Mouse (Mus musculus) neural tube, embryonic 12.5 days (tissue): ENCODE results near the gene Fndc3a. TPM values are rescaled to one million over a fixed set of nuclear protein-coding genes. Genes with fewer than 3 reads are reported as not detected.

Experiments used
- ATAC-seq: fragments of 200-750 bp; cut with Nextera tagmentation; 2 replicates; pipeline ENCODE4 v1.8.0; 2017; ENCODE audit warnings: low read depth, mild to moderate bottlenecking, moderate TSS enrichment, moderate library complexity; ENCODE audit not compliant: low FRiP score
- H3K27ac ChIP-seq: fragments of 300-500 bp; sonication (generic); 2 replicates; pipeline ENCODE4 v1.5.1; 2016
- H3K27me3 ChIP-seq: fragments of 300-500 bp; sonication (generic); replicated peaks from 2 replicates; pipeline ENCODE4 v1.6.1; 2016; ENCODE audit warnings: mild to moderate bottlenecking
- H3K36me3 ChIP-seq: fragments of 300-500 bp; sonication (generic); 2 replicates; pipeline ENCODE4 v1.6.1; 2016; ENCODE audit warnings: mild to moderate bottlenecking
- H3K4me1 ChIP-seq: fragments of 300-500 bp; sonication (generic); 2 replicates; pipeline ENCODE4 v1.6.1; 2016
- H3K4me2 ChIP-seq: fragments of 300-500 bp; sonication (generic); replicated peaks from 2 replicates; pipeline ENCODE4 v1.6.1; 2016; ENCODE audit warnings: mild to moderate bottlenecking
- H3K4me3 ChIP-seq: fragments of 300-500 bp; sonication (generic); 2 replicates; pipeline ENCODE4 v1.5.1; 2016
- H3K9ac ChIP-seq: fragments of 300-500 bp; sonication (generic); 2 replicates; pipeline ENCODE4 v1.6.1; 2016; ENCODE audit warnings: mild to moderate bottlenecking
- H3K9me3 ChIP-seq: fragments of 300-500 bp; sonication (generic); 2 replicates; pipeline ENCODE4 v1.6.1; 2016; ENCODE audit warnings: mild to moderate bottlenecking
- WGBS: fragments of 180-500 bp; shearing (Covaris S2); methylation state at CpG from one replicate; pipeline ENCODE4 v1.1.7; 2016; 5-methylcytosine and 5-hydroxymethylcytosine counted together
- polyA plus RNA-seq: library from polyadenylated mRNA; unstranded; fragments of >200 nt; fragmentation: Nextera tagmentation; extraction: Ambion mirVana; gene quantifications from 2 replicates; pipeline ENCODE4 v1.2.1, GENCODE M21; 2016

The Fndc3a gene
- polyA plus RNA-seq: 43.2 and 45.2 TPM in 2 replicates

- H3K9me3 ChIP-seq: no peaks in the 10 kb centered on the region
- H3K36me3 ChIP-seq: no peaks in the 10 kb centered on the region
- H3K27ac ChIP-seq: peak within 1 kb of the TSS; percentile 50; the same call in 1 of the 2 replicates
- ATAC-seq: peak; percentile 93
- H3K4me2 ChIP-seq: peak within 1 kb of the TSS; percentile 91
- H3K4me3 ChIP-seq: peak within 1 kb of the TSS; percentile 87
- peaks cover 3% of the 10 kb centered on the region; the same call in 1 of the 2 replicates for H3K4me1 ChIP-seq
- H3K9ac ChIP-seq: peak within 1 kb of the TSS; percentile 85
- WGBS: under 1% methylated on average over 82 of the region's 82 CpGs
- no peaks in the 10 kb centered on the region for H3K27me3 ChIP-seq
Measured at GRCm38 (mm10) chr14:72709710-72710340, at the start of gene Fndc3a. Fndc3a (minus strand) TSS chr14:72710003.

- H3K27ac ChIP-seq: no peak overlapping the region
- no peak overlapping the region for H3K9ac ChIP-seq
- no peaks in the 10 kb centered on the region for H3K4me1 ChIP-seq
- 85% methylated on average over 6 of the region's 6 CpGs for WGBS
- no peaks in the 10 kb centered on the region for H3K36me3 ChIP-seq
- H3K27me3 ChIP-seq: no peaks in the 10 kb centered on the region
- H3K4me2 ChIP-seq: no peak overlapping the region
- no peaks in the 10 kb centered on the region for H3K9me3 ChIP-seq
- H3K4me3 ChIP-seq: no peak overlapping the region
- no peak for ATAC-seq
Measured at GRCm38 (mm10) chr14:72752893-72753292, 43.1 kb upstream of the Fndc3a start.

GRCm38 (mm10) chr14:72750426-72751182 is 40.8 kb upstream of the Fndc3a start:
- Histone ChIP-seq H3K4me1 (no peaks in the 10 kb centered on the region), H3K9me3 (no peaks in the 10 kb centered on the region), H3K27me3 (no peaks in the 10 kb centered on the region), H3K36me3 (no peaks in the 10 kb centered on the region), H3K9ac (no peak overlapping the region), H3K4me3 (no peak overlapping the region), H3K4me2 (no peak overlapping the region), H3K27ac (no peak overlapping the region)
- ATAC-seq: no peak
- WGBS: 95% methylated on average over 5 of the region's 5 CpGs

- no peak overlapping the region for H3K27ac ChIP-seq
- ATAC-seq: no peak
- H3K9ac ChIP-seq: no peak overlapping the region
- WGBS: 91% methylated on average over 5 of the region's 5 CpGs
- no peak overlapping the region for H3K4me2 ChIP-seq
- H3K36me3 ChIP-seq: no peaks in the 10 kb centered on the region
- H3K27me3 ChIP-seq: no peaks in the 10 kb centered on the region
- H3K9me3 ChIP-seq: no peaks in the 10 kb centered on the region
- no peak overlapping the region for H3K4me3 ChIP-seq
- H3K4me1 ChIP-seq: no peaks in the 10 kb centered on the region
Measured at GRCm38 (mm10) chr14:72748331-72748730, 38.5 kb upstream of the Fndc3a start.

GRCm38 (mm10) chr14:72741667-72742066 is 31.9 kb upstream of the Fndc3a start:
- no peaks in the 10 kb centered on the region for H3K36me3 ChIP-seq
- H3K27ac ChIP-seq: no peak overlapping the region
- 88% methylated on average over 3 of the region's 3 CpGs for WGBS
- H3K9ac ChIP-seq: no peak overlapping the region
- H3K9me3 ChIP-seq: no peaks in the 10 kb centered on the region
- no peaks in the 10 kb centered on the region for H3K27me3 ChIP-seq
- no peak overlapping the region for H3K4me3 ChIP-seq
- no peak overlapping the region for H3K4me2 ChIP-seq
- ATAC-seq: no peak
- H3K4me1 ChIP-seq: no peaks in the 10 kb centered on the region

- no peak overlapping the region for H3K4me2 ChIP-seq
- no peak for ATAC-seq
- no peak overlapping the region for H3K9ac ChIP-seq
- WGBS: 85% methylated on average over 5 of the region's 5 CpGs
- no peaks in the 10 kb centered on the region for H3K27me3 ChIP-seq
- no peak overlapping the region for H3K4me3 ChIP-seq
- no peaks in the 10 kb centered on the region for H3K4me1 ChIP-seq
- H3K36me3 ChIP-seq: no peaks in the 10 kb centered on the region
- no peak overlapping the region for H3K27ac ChIP-seq
- no peaks in the 10 kb centered on the region for H3K9me3 ChIP-seq
Measured at GRCm38 (mm10) chr14:72740336-72740735, 30.5 kb upstream of the Fndc3a start.

GRCm38 (mm10) chr14:72739484-72740208 is 29.8 kb upstream of the Fndc3a start:
- Histone ChIP-seq H3K4me3 (no peak overlapping the region), H3K27ac (no peak overlapping the region), H3K9me3 (no peaks in the 10 kb centered on the region), H3K36me3 (no peaks in the 10 kb centered on the region), H3K4me1 (no peaks in the 10 kb centered on the region), H3K4me2 (no peak overlapping the region), H3K9ac (no peak overlapping the region), H3K27me3 (no peaks in the 10 kb centered on the region)
- WGBS: 70% methylated on average over 8 of the region's 8 CpGs
- ATAC-seq: no peak

GRCm38 (mm10) chr14:72738776-72739175 is 29.0 kb upstream of the Fndc3a start:
- no peak overlapping the region for H3K4me2 ChIP-seq
- H3K4me1 ChIP-seq: no peaks in the 10 kb centered on the region
- no peak overlapping the region for H3K27ac ChIP-seq
- H3K36me3 ChIP-seq: no peaks in the 10 kb centered on the region
- H3K4me3 ChIP-seq: no peak overlapping the region
- H3K9me3 ChIP-seq: no peaks in the 10 kb centered on the region
- no peak overlapping the region for H3K9ac ChIP-seq
- H3K27me3 ChIP-seq: no peaks in the 10 kb centered on the region
- no peak for ATAC-seq
- 94% methylated on average over 4 of the region's 4 CpGs for WGBS

- no peak overlapping the region for H3K4me2 ChIP-seq
Measured at GRCm38 (mm10) chr14:72738217-72738616, 28.4 kb upstream of the Fndc3a start.

GRCm38 (mm10) chr14:72725865-72726264 is 16.1 kb upstream of the Fndc3a start:
- WGBS: 54% methylated on average over 3 of the region's 3 CpGs
- Histone ChIP-seq H3K9ac (no peak overlapping the region), H3K9me3 (no peaks in the 10 kb centered on the region), H3K27me3 (no peaks in the 10 kb centered on the region), H3K4me1 (no peaks in the 10 kb centered on the region), H3K4me2 (no peak overlapping the region), H3K4me3 (no peak overlapping the region), H3K27ac (no peak overlapping the region), H3K36me3 (no peaks in the 10 kb centered on the region)
- no peak for ATAC-seq

More at GRCm38 (mm10) chr14:72738217-72738616, 28.4 kb upstream of the Fndc3a start:
- Histone ChIP-seq H3K4me3 (no peak overlapping the region), H3K4me1 (no peaks in the 10 kb centered on the region), H3K9me3 (no peaks in the 10 kb centered on the region), H3K27me3 (no peaks in the 10 kb centered on the region), H3K36me3 (no peaks in the 10 kb centered on the region), H3K9ac (no peak overlapping the region), H3K27ac (no peak overlapping the region)
- ATAC-seq: no peak
- 86% methylated on average over 4 of the region's 4 CpGs for WGBS

- no peaks in the 10 kb centered on the region for H3K4me1 ChIP-seq
- H3K4me3 ChIP-seq: no peak overlapping the region
- no peaks in the 10 kb centered on the region for H3K9me3 ChIP-seq
- WGBS: 80% methylated on average over 3 of the region's 3 CpGs
- ATAC-seq: no peak
- no peak overlapping the region for H3K9ac ChIP-seq
- no peaks in the 10 kb centered on the region for H3K36me3 ChIP-seq
- H3K27me3 ChIP-seq: no peaks in the 10 kb centered on the region
- H3K4me2 ChIP-seq: no peak overlapping the region
- H3K27ac ChIP-seq: no peak overlapping the region
Measured at GRCm38 (mm10) chr14:72722274-72723053, 12.7 kb upstream of the Fndc3a start.

GRCm38 (mm10) chr14:72716175-72716574 is 6.4 kb upstream of the Fndc3a start:
- Histone ChIP-seq H3K27ac (no peak overlapping the region), H3K4me1 (no peaks in the 10 kb centered on the region), H3K36me3 (no peaks in the 10 kb centered on the region), H3K4me3 (no peak overlapping the region), H3K9ac (no peak overlapping the region), H3K9me3 (no peaks in the 10 kb centered on the region), H3K27me3 (no peaks in the 10 kb centered on the region), H3K4me2 (no peak overlapping the region)
- WGBS: 89% methylated on average over 4 of the region's 4 CpGs
- no peak for ATAC-seq
